Mouse (Mus musculus): ENCODE data around the gene Slc16a1. TPM values are rescaled to one million over a fixed set of nuclear protein-coding genes. Genes with fewer than 3 reads are reported as not detected.
A peak's percentile ranks its signal among the peaks of the same experiment; 100 is the strongest.

The Slc16a1 gene
- polyA plus RNA-seq, 1 experiment from 2014 or later: 39.6 TPM

GRCm38 (mm10) chr3:104616155-104616554, 22.3 kb upstream of the Slc16a1 start:
- Histone ChIP-seq H3K27me3 (ENCODE audit: insufficient read depth, low read length) (no peaks in the 10 kb centered on the region), H3K36me3 (ENCODE audit: insufficient read depth, low read length) (no peaks in the 10 kb centered on the region), H3K4me1 (replicated peaks; ENCODE audit: insufficient read depth, low read length) (no peaks in the 10 kb centered on the region), H3K4me2 (ENCODE audit: low read length) (peak overlapping the region; percentile 37), H3K9me3 (replicated peaks; ENCODE audit: low read length) (no peaks in the 10 kb centered on the region), H3K27ac (no peak overlapping the region), H3K4me3 (replicated peaks; ENCODE audit: low read depth, low read length) (no peak overlapping the region), H3K9ac (ENCODE audit: low read depth, low read length) (no peak overlapping the region)
- DNase-seq (ENCODE audit: low spot score): peak; percentile 77
- ATAC-seq (replicated peaks; ENCODE audit: low FRiP score, low read depth): peak; percentile 57; the same call in 1 of the 2 replicates
- no peak for TF ChIP-seq CTCF (IDR thresholded peaks at IDR 0.05; ENCODE audit: low read depth)
- WGBS: 11% methylated on average over 8 of the region's 8 CpGs

- H3K27me3 ChIP-seq (ENCODE audit: insufficient read depth, low read length): no peaks in the 10 kb centered on the region
- 32% methylated on average over 1 of the region's 1 CpGs for WGBS
- no peak overlapping the region for H3K27ac ChIP-seq
- H3K4me1 ChIP-seq (replicated peaks; ENCODE audit: insufficient read depth, low read length): no peaks in the 10 kb centered on the region
- no peaks in the 10 kb centered on the region for H3K9me3 ChIP-seq (replicated peaks; ENCODE audit: low read length)
- H3K36me3 ChIP-seq (ENCODE audit: insufficient read depth, low read length): no peaks in the 10 kb centered on the region
- DNase-seq (ENCODE audit: low spot score): no peak
- no peak overlapping the region for H3K4me2 ChIP-seq (ENCODE audit: low read length)
- H3K9ac ChIP-seq (ENCODE audit: low read depth, low read length): no peak overlapping the region
- H3K4me3 ChIP-seq (replicated peaks; ENCODE audit: low read depth, low read length): no peak overlapping the region
- TF ChIP-seq CTCF (IDR thresholded peaks at IDR 0.05; ENCODE audit: low read depth): no peak
- no peak for ATAC-seq (replicated peaks; ENCODE audit: low FRiP score, low read depth)
These were observed 16.6 kb upstream of the Slc16a1 start for GRCm38 (mm10) chr3:104621841-104622240.

- H3K27ac ChIP-seq: no peak overlapping the region
- H3K9ac ChIP-seq (ENCODE audit: low read depth, low read length): no peak overlapping the region
- no peaks in the 10 kb centered on the region for H3K9me3 ChIP-seq (replicated peaks; ENCODE audit: low read length)
- DNase-seq (ENCODE audit: low spot score) (no peak), ATAC-seq (replicated peaks; ENCODE audit: low FRiP score, low read depth) (no peak)
- no peaks in the 10 kb centered on the region for H3K27me3 ChIP-seq (ENCODE audit: insufficient read depth, low read length)
- TF ChIP-seq CTCF (IDR thresholded peaks at IDR 0.05; ENCODE audit: low read depth): no peak
- 52% methylated on average over 2 of the region's 2 CpGs for WGBS
- H3K4me2 ChIP-seq (ENCODE audit: low read length): no peak overlapping the region
- H3K4me1 ChIP-seq (replicated peaks; ENCODE audit: insufficient read depth, low read length): no peaks in the 10 kb centered on the region
- no peak overlapping the region for H3K4me3 ChIP-seq (replicated peaks; ENCODE audit: low read depth, low read length)
- H3K36me3 ChIP-seq (ENCODE audit: insufficient read depth, low read length): no peaks in the 10 kb centered on the region
These were observed 8.7 kb upstream of the Slc16a1 start for GRCm38 (mm10) chr3:104629810-104630209.

GRCm38 (mm10) chr3:104630941-104631340, 7.5 kb upstream of the Slc16a1 start:
- no peak for ATAC-seq (replicated peaks; ENCODE audit: low FRiP score, low read depth)

GRCm38 (mm10) chr3:104632560-104633162, 5.8 kb upstream of the Slc16a1 start:
- Histone ChIP-seq H3K4me2 (ENCODE audit: low read length) (no peak overlapping the region), H3K9ac (ENCODE audit: low read depth, low read length) (no peak overlapping the region), H3K4me3 (replicated peaks; ENCODE audit: low read depth, low read length) (no peak overlapping the region), H3K27me3 (ENCODE audit: insufficient read depth, low read length) (no peaks in the 10 kb centered on the region), H3K4me1 (replicated peaks; ENCODE audit: insufficient read depth, low read length) (no peaks in the 10 kb centered on the region), H3K36me3 (ENCODE audit: insufficient read depth, low read length) (no peaks in the 10 kb centered on the region), H3K27ac (no peak overlapping the region), H3K9me3 (replicated peaks; ENCODE audit: low read length) (no peaks in the 10 kb centered on the region)
- no peak for TF ChIP-seq CTCF (IDR thresholded peaks at IDR 0.05; ENCODE audit: low read depth)
- no peak for ATAC-seq (replicated peaks; ENCODE audit: low FRiP score, low read depth)
- 52% methylated on average over 4 of the region's 4 CpGs for WGBS
- DNase-seq (ENCODE audit: low spot score): no peak

More at GRCm38 (mm10) chr3:104630941-104631340, 7.5 kb upstream of the Slc16a1 start:
- H3K27ac ChIP-seq: no peak overlapping the region
- 92% methylated on average over 2 of the region's 2 CpGs for WGBS
- H3K4me2 ChIP-seq (ENCODE audit: low read length): no peak overlapping the region
- H3K9me3 ChIP-seq (replicated peaks; ENCODE audit: low read length): no peaks in the 10 kb centered on the region
- no peak for TF ChIP-seq CTCF (IDR thresholded peaks at IDR 0.05; ENCODE audit: low read depth)
- H3K9ac ChIP-seq (ENCODE audit: low read depth, low read length): no peak overlapping the region
- no peaks in the 10 kb centered on the region for H3K4me1 ChIP-seq (replicated peaks; ENCODE audit: insufficient read depth, low read length)
- no peaks in the 10 kb centered on the region for H3K27me3 ChIP-seq (ENCODE audit: insufficient read depth, low read length)
- no peak overlapping the region for H3K4me3 ChIP-seq (replicated peaks; ENCODE audit: low read depth, low read length)
- no peak for DNase-seq (ENCODE audit: low spot score)
- no peaks in the 10 kb centered on the region for H3K36me3 ChIP-seq (ENCODE audit: insufficient read depth, low read length)

DNA sequence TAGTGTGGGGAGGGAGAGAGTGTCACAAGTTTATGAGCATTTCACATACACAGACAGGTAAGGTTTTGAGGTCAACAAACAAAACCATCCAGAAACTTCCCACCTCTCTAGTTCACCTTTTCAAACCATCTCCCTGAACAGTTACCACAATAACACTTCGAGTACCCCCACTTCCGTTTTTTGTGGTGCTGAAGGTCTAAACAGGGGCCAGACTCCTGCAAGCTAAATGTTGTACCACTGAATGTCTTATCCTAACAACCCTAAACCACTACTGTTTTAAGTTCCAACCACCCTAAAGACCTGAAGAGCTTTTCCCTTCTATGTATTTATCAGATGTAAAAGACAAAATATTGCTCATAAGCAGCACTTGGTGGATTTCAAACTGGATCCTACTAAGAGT, 2.0 kb upstream of the Slc16a1 start:
- H3K9ac ChIP-seq (ENCODE audit: low read depth, low read length): no peak overlapping the region
- no peaks in the 10 kb centered on the region for H3K27me3 ChIP-seq (ENCODE audit: insufficient read depth, low read length)
- H3K9me3 ChIP-seq (replicated peaks; ENCODE audit: low read length): no peaks in the 10 kb centered on the region
- no peak overlapping the region for H3K4me3 ChIP-seq (replicated peaks; ENCODE audit: low read depth, low read length)
- no peaks in the 10 kb centered on the region for H3K4me1 ChIP-seq (replicated peaks; ENCODE audit: insufficient read depth, low read length)
- 82% methylated on average over 2 of the region's 2 CpGs for WGBS
- ATAC-seq (replicated peaks; ENCODE audit: low FRiP score, low read depth) (no peak), DNase-seq (ENCODE audit: low spot score) (no peak)
- H3K36me3 ChIP-seq (ENCODE audit: insufficient read depth, low read length): no peaks in the 10 kb centered on the region
- H3K27ac ChIP-seq: no peak overlapping the region
- no peak overlapping the region for H3K4me2 ChIP-seq (ENCODE audit: low read length)
- no peak for TF ChIP-seq CTCF (IDR thresholded peaks at IDR 0.05; ENCODE audit: low read depth)

All from kidney, postnatal 0 days (tissue).